Mouse (Mus musculus): ENCODE results near the gene Lrrc2.

- TF ChIP-seq CTCF (IDR thresholded peaks at IDR 0.05; ENCODE audit: insufficient read depth, low read depth, low read length) (no peak), POLR2A (IDR thresholded peaks at IDR 0.05; ENCODE audit: insufficient read depth, low read depth, low read length) (no peak)
Measured at GRCm38 (mm10) chr9:110990204-110990603, 38.9 kb downstream of the Lrrc2 start, which contains the start of gene Rtp3.
